17 mouse cellular contexts compared by ENCODE assay signal in the genomic region with DNA sequence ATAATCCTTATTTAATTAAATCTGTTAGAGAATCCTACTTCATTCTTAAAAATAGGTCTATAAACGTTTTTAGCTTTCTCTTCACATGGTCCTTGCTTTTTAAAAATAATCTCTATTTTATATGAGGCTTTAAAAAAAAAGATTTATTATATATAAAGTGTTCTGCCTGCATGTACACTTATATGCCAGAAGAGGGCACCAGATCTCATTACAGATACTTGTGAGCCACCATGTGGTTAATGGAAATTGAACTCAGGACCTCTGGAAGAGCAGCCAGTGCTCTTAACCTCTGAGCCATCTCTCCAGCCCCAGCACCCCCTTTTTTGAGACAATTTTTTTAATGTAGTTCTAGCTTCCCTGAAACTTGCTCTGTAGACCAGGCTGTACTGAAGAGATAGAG. TPM values are rescaled to one million over a fixed set of nuclear protein-coding genes. Genes with fewer than 3 reads are reported as not detected.
DNase-seq lines count a peak whose midpoint lies in the region; ATAC-seq and TF ChIP-seq lines count a peak whose summit lies in the region.
"Had no signal": no experiment of that assay in that cellular context is flagged by ENCODE, and none has a peak within 500 bp of the region (broad histone marks: within the 10 kb centered on the region; RNA-seq: fewer than 3 reads in every experiment).

No protein-coding gene starts in this region.

- WGBS in forebrain, postnatal 0 days, result 10% methylated on average over 1 of the region's 1 CpGs
- 17% methylated on average over 1 of the region's 1 CpGs for WGBS in forebrain, embryonic 15.5 days
- 4% methylated on average over 1 of the region's 1 CpGs for WGBS in liver, postnatal 0 days (ENCODE audit: insufficient replicate concordance)
- 0% methylated on average over 1 of the region's 1 CpGs for WGBS in liver, embryonic 12.5 days (ENCODE audit: insufficient replicate concordance)

- no peak for TF ChIP-seq EP300 in liver, postnatal 0 days (IDR thresholded peaks at IDR 0.05; ENCODE audit: low read depth)

- intact Hi-C loops in left cerebral cortex, postnatal 36 days (cut with DNase I), result no loop called here
- intact Hi-C loops in left cerebral cortex, postnatal 25 days (cut with DNase I), result loop anchor here (5.0 kb wide), 1 partner anchor 177 kb away; no protein-coding TSS in a partner anchor

- no peaks in the 10 kb centered on the region for H3K4me1 ChIP-seq in forebrain, postnatal 0 days (ENCODE audit: insufficient read depth)
- H3K4me1 ChIP-seq in forebrain, embryonic 15.5 days, result no peaks in the 10 kb centered on the region
- H3K4me1 ChIP-seq in liver, postnatal 0 days (ENCODE audit: insufficient read depth), result no peaks in the 10 kb centered on the region
- H3K4me1 ChIP-seq in liver, embryonic 12.5 days, result no peaks in the 10 kb centered on the region
- H3K4me1 ChIP-seq: embryonic facial prominence, embryonic 13.5 days; forebrain, embryonic 13.5 days; heart, embryonic 13.5 days; liver, embryonic 13.5 days had no signal

- no peak for ATAC-seq in forebrain, postnatal 0 days
- no peak for ATAC-seq in forebrain, embryonic 15.5 days (replicated peaks)
- ATAC-seq in liver, postnatal 0 days, result no peak
- no peak for ATAC-seq in liver, embryonic 12.5 days
- peak; percentile 63 for ATAC-seq in CD4-positive, CD25-positive, alpha-beta regulatory T cell, adult 4 months
- ATAC-seq: forebrain, embryonic 13.5 days had no signal

- H3K36me3 ChIP-seq in forebrain, postnatal 0 days (ENCODE audit: insufficient read depth), result no peaks in the 10 kb centered on the region
- no peaks in the 10 kb centered on the region for H3K36me3 ChIP-seq in forebrain, embryonic 15.5 days
- H3K36me3 ChIP-seq in liver, postnatal 0 days (replicated peaks; ENCODE audit: insufficient read depth, low read length), result no peaks in the 10 kb centered on the region
- H3K36me3 ChIP-seq in liver, embryonic 12.5 days, result no peaks in the 10 kb centered on the region
- H3K36me3 ChIP-seq: embryonic facial prominence, embryonic 13.5 days; liver, embryonic 13.5 days had no signal

- no peak overlapping the region for H3K4me3 ChIP-seq in forebrain, postnatal 0 days (ENCODE audit: low read depth, low read length)
- no peak overlapping the region for H3K4me3 ChIP-seq in forebrain, embryonic 15.5 days
- no peak overlapping the region for H3K4me3 ChIP-seq in liver, postnatal 0 days (ENCODE audit: low read depth, low read length)
- no peak overlapping the region for H3K4me3 ChIP-seq in liver, embryonic 12.5 days
- H3K4me3 ChIP-seq: embryonic facial prominence, embryonic 13.5 days; forebrain, embryonic 13.5 days; heart, embryonic 13.5 days; liver, embryonic 13.5 days had no signal

- no peak overlapping the region for H3K27ac ChIP-seq in forebrain, postnatal 0 days (ENCODE audit: low read depth, low read length)
- H3K27ac ChIP-seq in forebrain, embryonic 15.5 days (replicated peaks), result no peak overlapping the region
- no peak overlapping the region for H3K27ac ChIP-seq in liver, postnatal 0 days (ENCODE audit: low read depth)
- H3K27ac ChIP-seq in liver, embryonic 12.5 days, result no peak overlapping the region
- H3K27ac ChIP-seq: embryonic facial prominence, embryonic 13.5 days; forebrain, embryonic 13.5 days; heart, embryonic 13.5 days; hindbrain, embryonic 14.5 days; liver, embryonic 13.5 days had no signal

- H3K9me3 ChIP-seq in forebrain, postnatal 0 days (ENCODE audit: low read length), result no peaks in the 10 kb centered on the region
- no peaks in the 10 kb centered on the region for H3K9me3 ChIP-seq in forebrain, embryonic 15.5 days
- H3K9me3 ChIP-seq in liver, postnatal 0 days (ENCODE audit: low read length), result no peaks in the 10 kb centered on the region
- H3K9me3 ChIP-seq in liver, embryonic 12.5 days (replicated peaks), result no peaks in the 10 kb centered on the region
- H3K9me3 ChIP-seq: embryonic facial prominence, embryonic 13.5 days; forebrain, embryonic 13.5 days; heart, embryonic 13.5 days; liver, embryonic 13.5 days had no signal

- H3K9ac ChIP-seq in forebrain, postnatal 0 days, result no peak overlapping the region
- H3K9ac ChIP-seq in forebrain, embryonic 15.5 days (replicated peaks), result no peak overlapping the region
- no peak overlapping the region for H3K9ac ChIP-seq in liver, postnatal 0 days (replicated peaks)
- H3K9ac ChIP-seq in liver, embryonic 12.5 days, result no peak overlapping the region
- H3K9ac ChIP-seq: embryonic facial prominence, embryonic 13.5 days; forebrain, embryonic 13.5 days; heart, embryonic 13.5 days; hindbrain, embryonic 14.5 days; liver, embryonic 13.5 days had no signal

- no peak overlapping the region for H3K4me2 ChIP-seq in forebrain, postnatal 0 days (ENCODE audit: low read depth)
- no peak overlapping the region for H3K4me2 ChIP-seq in forebrain, embryonic 15.5 days (replicated peaks)
- H3K4me2 ChIP-seq in liver, postnatal 0 days (ENCODE audit: low read depth, low read length), result no peak overlapping the region
- H3K4me2 ChIP-seq in liver, embryonic 12.5 days, result no peak overlapping the region
- H3K4me2 ChIP-seq: embryonic facial prominence, embryonic 13.5 days; forebrain, embryonic 13.5 days; heart, embryonic 13.5 days; hindbrain, embryonic 14.5 days; liver, embryonic 13.5 days had no signal

- peak; percentile 54 for TF ChIP-seq CTCF in forebrain, postnatal 0 days (IDR thresholded peaks at IDR 0.05; ENCODE audit: low read depth)
- TF ChIP-seq CTCF in liver, postnatal 0 days (IDR thresholded peaks at IDR 0.05; ENCODE audit: low read depth), result peak; percentile 56

- H3K27me3 ChIP-seq in forebrain, postnatal 0 days (ENCODE audit: insufficient read depth, low read length), result no peaks in the 10 kb centered on the region
- H3K27me3 ChIP-seq in forebrain, embryonic 15.5 days, result no peaks in the 10 kb centered on the region
- no peaks in the 10 kb centered on the region for H3K27me3 ChIP-seq in liver, postnatal 0 days (ENCODE audit: insufficient read depth, low read length)
- H3K27me3 ChIP-seq in liver, embryonic 12.5 days (replicated peaks), result no peaks in the 10 kb centered on the region
- H3K27me3 ChIP-seq: embryonic facial prominence, embryonic 13.5 days; forebrain, embryonic 13.5 days; heart, embryonic 13.5 days; liver, embryonic 13.5 days had no signal

- no peak for DNase-seq in forebrain, postnatal 0 days
- no peak for DNase-seq in liver, postnatal 0 days
- DNase-seq in induced T-regulatory cell, adult 2 months (ENCODE audit: low read depth), result peak; percentile 14
- DNase-seq in left cerebral cortex, postnatal 36 days (ENCODE audit: low spot score in 2 of 2), result no peak
- no peak for DNase-seq in left cerebral cortex, postnatal 25 days (ENCODE audit: low spot score in 2 of 2)
- DNase-seq: cerebellum, adult 2 months; gastrocnemius, postnatal 14 days; kidney, postnatal 10 days; layer of hippocampus, postnatal 36 days; liver, embryonic 13.5 days had no signal

RNA-seq across cellular contexts. Expression of gene Akap17b, which starts 14.4 kb away (rescaled TPM):
- total RNA-seq in forebrain, postnatal 0 days (2014; rRNA removed), result 8.6 and 13.0 TPM in 2 replicates
- 2.4 and 3.7 TPM in 2 replicates for polyA plus RNA-seq in forebrain, postnatal 0 days (2015; fragmentation: Nextera tagmentation; extraction: Ambion mirVana)
- 3.7 and 3.9 TPM in 2 replicates for polyA plus RNA-seq in forebrain, embryonic 15.5 days (2015; fragmentation: Nextera tagmentation; extraction: Ambion mirVana)
- 0.51 and 0.75 TPM in 2 replicates for polyA plus RNA-seq in liver, postnatal 0 days (2015; fragmentation: Nextera tagmentation; extraction: Ambion mirVana)
- 0.81 and 0.86 TPM in 2 replicates for polyA plus RNA-seq in liver, embryonic 12.5 days (2016; fragmentation: Nextera tagmentation; extraction: Ambion mirVana)
- 1 to 10 TPM in 1 of 2 experiments, under 1 TPM in 1; 0.89 to 1.1 TPM for polyA plus RNA-seq in CD4-positive, CD25-positive, alpha-beta regulatory T cell, adult 4 months (2017; shearing (Covaris generic))
- total RNA-seq in left cerebral cortex, postnatal 36 days (2021), result 10 to 100 TPM; 10.4 to 11.9 TPM
- total RNA-seq in left cerebral cortex, postnatal 25 days (2021), result 10 to 100 TPM; 12.6 to 12.8 TPM

RNA-seq across cellular contexts. Expression of gene Pgrmc1, which starts 32.8 kb away (rescaled TPM):
- total RNA-seq in forebrain, postnatal 0 days (2014; rRNA removed), result 484 and 488 TPM in 2 replicates
- polyA plus RNA-seq in forebrain, postnatal 0 days (2015; fragmentation: Nextera tagmentation; extraction: Ambion mirVana), result 573 and 690 TPM in 2 replicates
- 475 and 528 TPM in 2 replicates for polyA plus RNA-seq in forebrain, embryonic 15.5 days (2015; fragmentation: Nextera tagmentation; extraction: Ambion mirVana)
- polyA plus RNA-seq in liver, postnatal 0 days (2015; fragmentation: Nextera tagmentation; extraction: Ambion mirVana), result 372 and 399 TPM in 2 replicates
- polyA plus RNA-seq in liver, embryonic 12.5 days (2016; fragmentation: Nextera tagmentation; extraction: Ambion mirVana), result 97.7 and 100 TPM in 2 replicates
- 10 to 100 TPM; 57.8 to 64.4 TPM for polyA plus RNA-seq in CD4-positive, CD25-positive, alpha-beta regulatory T cell, adult 4 months (2017; shearing (Covaris generic))
- 100 to 1,000 TPM; 279 to 291 TPM for total RNA-seq in left cerebral cortex, postnatal 36 days (2021)
- total RNA-seq in left cerebral cortex, postnatal 25 days (2021), result 100 to 1,000 TPM; 307 to 330 TPM
